Mouse (Mus musculus) stomach, postnatal 0 days (tissue): ENCODE data around the gene Bsx.
A peak's percentile ranks its signal among the peaks of the same experiment; 100 is the strongest.

ENCODE experiments used
- CTCF ChIP-seq: IDR thresholded peaks from 2 replicates; pipeline ENCODE4 v1.5.1; 2016; ENCODE audit warnings: antibody characterized with exemption, low read depth, mild to moderate bottlenecking, moderate library complexity
- EP300 ChIP-seq: optimal IDR thresholded peaks from 2 replicates; pipeline ENCODE3; 2016; ENCODE audit warnings: antibody characterized with exemption

- TF ChIP-seq EP300 (no peak), CTCF (peak; percentile 92)
These were observed 39.4 kb upstream of the Bsx start for GRCm38 (mm10) chr9:40834569-40834968.
